Mouse (Mus musculus): Measurements from ENCODE around the gene Olfr283.

GRCm38 (mm10) chr15:98420897-98421296, 40.2 kb upstream of the Olfr283 start:
- TF ChIP-seq FLI1 (IDR thresholded peaks at IDR 0.05; ENCODE audit: low read length) (no peak), GATA1 (IDR thresholded peaks at IDR 0.05; ENCODE audit: borderline replicate concordance, low read length) (no peak)

Measured in megakaryocyte, embryonic 14.5 days (primary cell).